ENCODE assay signal across 9 mouse cellular contexts in the genomic region with DNA sequence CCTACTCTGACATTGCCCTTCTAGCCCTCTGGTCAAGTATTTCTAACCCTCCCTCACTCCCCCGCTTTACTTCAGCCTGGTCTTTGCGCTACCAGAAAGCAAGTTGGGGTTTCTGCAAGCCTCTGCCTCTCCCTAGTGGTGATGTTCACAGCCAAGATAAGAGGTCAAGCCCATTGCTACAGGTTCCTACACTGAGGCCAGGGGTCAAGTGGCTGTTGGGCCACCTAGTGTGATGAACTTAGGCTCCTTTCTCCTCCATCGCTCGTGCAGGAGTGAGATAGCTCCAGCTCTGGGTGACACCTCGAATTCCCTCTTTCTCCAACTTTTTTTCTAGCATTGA. TPM values are rescaled to one million over a fixed set of nuclear protein-coding genes. Genes with fewer than 3 reads are reported as not detected.
DNase-seq lines count a peak whose midpoint lies in the region; ATAC-seq lines count a peak whose summit lies in the region.
"Had no signal": no experiment of that assay in that cellular context is flagged by ENCODE, and none has a peak within 500 bp of the region (broad histone marks: within the 10 kb centered on the region; RNA-seq: fewer than 3 reads in every experiment).

No protein-coding gene starts in this region.

- H3K4me1 ChIP-seq in embryonic facial prominence, embryonic 11.5 days (ENCODE audit: control insufficient read depth, insufficient read depth, low read length), result no peaks in the 10 kb centered on the region
- peaks cover 15% of the 10 kb centered on the region; the same call in 1 of the 2 replicates for H3K4me1 ChIP-seq in hindbrain, embryonic 16.5 days (ENCODE audit: control insufficient read depth, insufficient read depth, low read depth, low read length)
- peaks cover 5% of the 10 kb centered on the region for H3K4me1 ChIP-seq in midbrain, embryonic 16.5 days (ENCODE audit: control insufficient read depth, insufficient read depth, low read length)

- ATAC-seq in embryonic facial prominence, embryonic 11.5 days (replicated peaks; ENCODE audit: insufficient number of reproducible peaks, low FRiP score, low TSS enrichment, low read depth), result 0 out of 2 replicates have a peak, but pooled peaks have one; percentile 15
- ATAC-seq in hindbrain, embryonic 16.5 days, result peak; percentile 56
- peak; percentile 30; the same call in 1 of the 2 replicates for ATAC-seq in midbrain, embryonic 16.5 days

- peaks cover 41% of the 10 kb centered on the region for H3K27me3 ChIP-seq in embryonic facial prominence, embryonic 11.5 days (ENCODE audit: control insufficient read depth, insufficient read depth, low read length)
- peaks cover 10% of the 10 kb centered on the region for H3K27me3 ChIP-seq in hindbrain, embryonic 16.5 days (replicated peaks; ENCODE audit: control insufficient read depth, insufficient read depth, low read length)
- H3K27me3 ChIP-seq in midbrain, embryonic 16.5 days (ENCODE audit: control insufficient read depth, insufficient read depth, low read depth, low read length), result peaks cover 20% of the 10 kb centered on the region
- H3K27me3 ChIP-seq: Patski had no signal

- no peak overlapping the region for H3K27ac ChIP-seq in embryonic facial prominence, embryonic 11.5 days (replicated peaks; ENCODE audit: low read depth, low read length)
- H3K27ac ChIP-seq in hindbrain, embryonic 16.5 days (ENCODE audit: low read depth, low read length), result no peak overlapping the region
- H3K27ac ChIP-seq in midbrain, embryonic 16.5 days (ENCODE audit: low read length), result no peak overlapping the region

- no peak overlapping the region for H3K9ac ChIP-seq in embryonic facial prominence, embryonic 11.5 days (replicated peaks; ENCODE audit: low read length)
- peak overlapping the region; percentile 79; the same call in 1 of the 2 replicates for H3K9ac ChIP-seq in hindbrain, embryonic 16.5 days (ENCODE audit: low read depth, low read length)
- peak overlapping the region; percentile 73; the same call in 1 of the 2 replicates for H3K9ac ChIP-seq in midbrain, embryonic 16.5 days (ENCODE audit: low read depth, low read length)

- peak overlapping the region; percentile 96 for H3K4me2 ChIP-seq in embryonic facial prominence, embryonic 11.5 days (ENCODE audit: low read depth, low read length)
- peak overlapping the region; percentile 86 for H3K4me2 ChIP-seq in hindbrain, embryonic 16.5 days (ENCODE audit: low read length)
- peak overlapping the region; percentile 78 for H3K4me2 ChIP-seq in midbrain, embryonic 16.5 days (ENCODE audit: low read length)

- no peaks in the 10 kb centered on the region for H3K9me3 ChIP-seq in embryonic facial prominence, embryonic 11.5 days (replicated peaks; ENCODE audit: control insufficient read depth, low read length)
- H3K9me3 ChIP-seq in hindbrain, embryonic 16.5 days (ENCODE audit: control insufficient read depth, low read length), result no peaks in the 10 kb centered on the region
- no peaks in the 10 kb centered on the region for H3K9me3 ChIP-seq in midbrain, embryonic 16.5 days (replicated peaks; ENCODE audit: control insufficient read depth, low read length, poor library complexity, severe bottlenecking)

- no peaks in the 10 kb centered on the region for H3K36me3 ChIP-seq in embryonic facial prominence, embryonic 11.5 days (replicated peaks; ENCODE audit: control insufficient read depth, insufficient read depth, low read depth, low read length)
- no peaks in the 10 kb centered on the region for H3K36me3 ChIP-seq in hindbrain, embryonic 16.5 days (ENCODE audit: control insufficient read depth, insufficient read depth, low read length)
- no peaks in the 10 kb centered on the region for H3K36me3 ChIP-seq in midbrain, embryonic 16.5 days (ENCODE audit: control insufficient read depth, insufficient read depth, low read length)

- peak; percentile 29 for DNase-seq in kidney, postnatal 10 days
- DNase-seq in kidney, adult 11 months, result no peak
- no peak for DNase-seq in embryonic facial prominence, embryonic 11.5 days (ENCODE audit: low spot score)
- no peak for DNase-seq in frontal cortex, adult 2 months (ENCODE audit: extremely low spot score in 1 of 2, low spot score in 1 of 2)
- no peak for DNase-seq in layer of hippocampus, postnatal 25 days (ENCODE audit: extremely low spot score in 1 of 2, low spot score in 1 of 2)
- DNase-seq in T-cell, adult 2 months (ENCODE audit: low spot score), result no peak

- peak overlapping the region; percentile 53 for H3K4me3 ChIP-seq in embryonic facial prominence, embryonic 11.5 days (ENCODE audit: low read depth, low read length)
- peak overlapping the region; percentile 76 for H3K4me3 ChIP-seq in hindbrain, embryonic 16.5 days (ENCODE audit: low read length)
- peak overlapping the region; percentile 66 for H3K4me3 ChIP-seq in midbrain, embryonic 16.5 days (ENCODE audit: low read depth, low read length)

- 4% methylated on average over 5 of the region's 5 CpGs for WGBS in embryonic facial prominence, embryonic 11.5 days
- WGBS in hindbrain, embryonic 16.5 days, result 3% methylated on average over 5 of the region's 5 CpGs
- WGBS in midbrain, embryonic 16.5 days, result 3% methylated on average over 5 of the region's 5 CpGs

RNA-seq across cellular contexts. Expression of a gene that starts 1.2 kb away (rescaled TPM):
- 0.53 and 0.67 TPM in 2 replicates for polyA plus RNA-seq in embryonic facial prominence, embryonic 11.5 days (2014; fragmentation: Nextera tagmentation; extraction: Ambion mirVana)
- 2.7 and 4.3 TPM in 2 replicates for polyA plus RNA-seq in hindbrain, embryonic 16.5 days (2015; fragmentation: Nextera tagmentation; extraction: Ambion mirVana)
- 3.4 and 3.9 TPM in 2 replicates for polyA plus RNA-seq in midbrain, embryonic 16.5 days (2015; fragmentation: Nextera tagmentation; extraction: Ambion mirVana)
- 10.2 and 10.6 TPM in 2 replicates for polyA plus RNA-seq in frontal cortex, adult 2 months (2012; rRNA removed)
- total RNA-seq in layer of hippocampus, postnatal 25 days (2021), result 100 to 1,000 TPM; 132 to 180 TPM
- polyA plus RNA-seq: Patski had no signal
